Mouse (Mus musculus): ENCODE results near the gene Polr2g. TPM values are rescaled to one million over a fixed set of nuclear protein-coding genes. Genes with fewer than 3 reads are reported as not detected.

The Polr2g gene
- polyA plus RNA-seq, 1 experiment from 2014 or later, result 56.4 TPM

- H3K36me3 ChIP-seq (ENCODE audit: control insufficient read depth, insufficient read depth), result peaks cover 29% of the 10 kb centered on the region
Observed at GRCm38 (mm10) chr19:8756635-8757387, 41.6 kb downstream of the Polr2g start, which contains the start of gene Nxf1. Nxf1 (plus strand) TSS chr19:8757073.

GRCm38 (mm10) chr19:8755652-8756051, 42.7 kb downstream of the Polr2g start:
- Histone ChIP-seq H3K4me2 (ENCODE audit: low read depth, low read length) (peak overlapping the region; percentile 80), H3K9ac (ENCODE audit: low read depth, low read length) (peak overlapping the region; percentile 90), H3K9me3 (replicated peaks; ENCODE audit: control insufficient read depth, low read length) (no peaks in the 10 kb centered on the region), H3K27ac (ENCODE audit: low read length) (peak overlapping the region; percentile 95; the same call in 1 of the 2 replicates), H3K27me3 (ENCODE audit: control insufficient read depth, insufficient read depth, low read depth, low read length) (no peaks in the 10 kb centered on the region), H3K36me3 (ENCODE audit: control insufficient read depth, insufficient read depth) (peaks cover 39% of the 10 kb centered on the region), H3K4me1 (ENCODE audit: control insufficient read depth, low read depth, low read length) (peaks cover 25% of the 10 kb centered on the region), H3K4me3 (ENCODE audit: low read depth, low read length) (peak overlapping the region; percentile 98)
- 30% methylated on average over 3 of the region's 3 CpGs for WGBS (ENCODE audit: insufficient replicate concordance)
- no peak for ATAC-seq (ENCODE audit: low read depth)

More at GRCm38 (mm10) chr19:8756635-8757387, 41.6 kb downstream of the Polr2g start, which contains the start of gene Nxf1:
- Histone ChIP-seq H3K4me2 (ENCODE audit: low read depth, low read length) (peak within 1 kb of the TSS; percentile 80), H3K27me3 (ENCODE audit: control insufficient read depth, insufficient read depth, low read depth, low read length) (no peaks in the 10 kb centered on the region), H3K27ac (ENCODE audit: low read length) (peak within 1 kb of the TSS; percentile 95), H3K4me1 (ENCODE audit: control insufficient read depth, low read depth, low read length) (peaks cover 25% of the 10 kb centered on the region), H3K9me3 (replicated peaks; ENCODE audit: control insufficient read depth, low read length) (no peaks in the 10 kb centered on the region), H3K9ac (ENCODE audit: low read depth, low read length) (peak within 1 kb of the TSS; percentile 99), H3K4me3 (ENCODE audit: low read depth, low read length) (peak within 1 kb of the TSS; percentile 98)
- peak; percentile 95 for ATAC-seq (ENCODE audit: low read depth)
- under 1% methylated on average over 75 of the region's 75 CpGs for WGBS (ENCODE audit: insufficient replicate concordance)

GRCm38 (mm10) chr19:8747368-8747767, 51.0 kb downstream of the Polr2g start:
- Histone ChIP-seq H3K9me3 (replicated peaks; ENCODE audit: control insufficient read depth, low read length) (no peaks in the 10 kb centered on the region), H3K27me3 (ENCODE audit: control insufficient read depth, insufficient read depth, low read depth, low read length) (no peaks in the 10 kb centered on the region), H3K4me1 (ENCODE audit: control insufficient read depth, low read depth, low read length) (peaks cover 9% of the 10 kb centered on the region), H3K27ac (ENCODE audit: low read length) (no peak overlapping the region), H3K36me3 (ENCODE audit: control insufficient read depth, insufficient read depth) (peaks cover 79% of the 10 kb centered on the region), H3K4me2 (ENCODE audit: low read depth, low read length) (no peak overlapping the region), H3K4me3 (ENCODE audit: low read depth, low read length) (no peak overlapping the region), H3K9ac (ENCODE audit: low read depth, low read length) (no peak overlapping the region)
- no peak for ATAC-seq (ENCODE audit: low read depth)
- 63% methylated on average over 2 of the region's 2 CpGs for WGBS (ENCODE audit: insufficient replicate concordance)

- Histone ChIP-seq H3K4me1 (ENCODE audit: control insufficient read depth, low read depth, low read length) (peaks cover 16% of the 10 kb centered on the region), H3K36me3 (ENCODE audit: control insufficient read depth, insufficient read depth) (peaks cover 63% of the 10 kb centered on the region), H3K9me3 (replicated peaks; ENCODE audit: control insufficient read depth, low read length) (no peaks in the 10 kb centered on the region), H3K27me3 (ENCODE audit: control insufficient read depth, insufficient read depth, low read depth, low read length) (no peaks in the 10 kb centered on the region), H3K4me2 (ENCODE audit: low read depth, low read length) (no peak overlapping the region), H3K9ac (ENCODE audit: low read depth, low read length) (no peak overlapping the region), H3K27ac (ENCODE audit: low read length) (no peak overlapping the region), H3K4me3 (ENCODE audit: low read depth, low read length) (no peak overlapping the region)
- WGBS (ENCODE audit: insufficient replicate concordance), result 81% methylated on average over 1 of the region's 1 CpGs
- no peak for ATAC-seq (ENCODE audit: low read depth)
Observed at GRCm38 (mm10) chr19:8745382-8745781, 53.0 kb downstream of the Polr2g start.

Other genes starting within 250 kb of the Polr2g start
- 2.4 and 2.6 TPM in 2 replicates for gene Slc22a8, start 207.3 kb downstream of the Polr2g start, polyA plus RNA-seq (2015; fragmentation: Nextera tagmentation; extraction: Ambion mirVana)
- gene Slc22a6, start 180.5 kb downstream of the Polr2g start, polyA plus RNA-seq (2015; fragmentation: Nextera tagmentation; extraction: Ambion mirVana), result 0.02 TPM in 1 of 2 replicates, not detected in the other
- 0.02 TPM in 1 of 2 replicates, not detected in the other for gene Chrm1, start 134.8 kb downstream of the Polr2g start, polyA plus RNA-seq (2015; fragmentation: Nextera tagmentation; extraction: Ambion mirVana)
- gene Slc3a2, start 75.2 kb downstream of the Polr2g start, polyA plus RNA-seq (2015; fragmentation: Nextera tagmentation; extraction: Ambion mirVana), result 133 and 137 TPM in 2 replicates
- gene Wdr74, start 62.8 kb downstream of the Polr2g start, polyA plus RNA-seq (2015; fragmentation: Nextera tagmentation; extraction: Ambion mirVana), result 40.0 and 48.3 TPM in 2 replicates
- gene 1700092M07Rik, start 57.9 kb downstream of the Polr2g start, polyA plus RNA-seq (2015; fragmentation: Nextera tagmentation; extraction: Ambion mirVana), result 0.45 and 0.63 TPM in 2 replicates
- 57.8 and 59.8 TPM in 2 replicates for gene Stx5a, start 57.2 kb downstream of the Polr2g start, polyA plus RNA-seq (2015; fragmentation: Nextera tagmentation; extraction: Ambion mirVana)
- gene Nxf1, start 41.5 kb downstream of the Polr2g start, polyA plus RNA-seq (2015; fragmentation: Nextera tagmentation; extraction: Ambion mirVana), result 77.8 and 87.7 TPM in 2 replicates
- gene Tmem223, start 27.6 kb downstream of the Polr2g start, polyA plus RNA-seq (2015; fragmentation: Nextera tagmentation; extraction: Ambion mirVana), result 48.1 and 50.9 TPM in 2 replicates
- 90.9 and 93.7 TPM in 2 replicates for gene Tmem179b, start 24.1 kb downstream of the Polr2g start, polyA plus RNA-seq (2015; fragmentation: Nextera tagmentation; extraction: Ambion mirVana)
- 10.0 and 11.0 TPM in 2 replicates for gene Taf6l, start 12.2 kb downstream of the Polr2g start, polyA plus RNA-seq (2015; fragmentation: Nextera tagmentation; extraction: Ambion mirVana)
- 1.0 and 1.5 TPM in 2 replicates for gene Zbtb3, start 4.0 kb upstream of the Polr2g start, polyA plus RNA-seq (2015; fragmentation: Nextera tagmentation; extraction: Ambion mirVana)
- 21.6 and 22.9 TPM in 2 replicates for gene Ttc9c, start 20.8 kb upstream of the Polr2g start, polyA plus RNA-seq (2015; fragmentation: Nextera tagmentation; extraction: Ambion mirVana)
- 1.8 and 2.1 TPM in 2 replicates for gene Hnrnpul2, start 21.4 kb upstream of the Polr2g start, polyA plus RNA-seq (2015; fragmentation: Nextera tagmentation; extraction: Ambion mirVana)
- gene AC129217.1, start 31.2 kb upstream of the Polr2g start, polyA plus RNA-seq (2015; fragmentation: Nextera tagmentation; extraction: Ambion mirVana), result not detected in 2 replicates
- gene Bscl2, start 38.9 kb upstream of the Polr2g start, polyA plus RNA-seq (2015; fragmentation: Nextera tagmentation; extraction: Ambion mirVana), result 27.1 and 29.3 TPM in 2 replicates
- gene Gng3, start 40.6 kb upstream of the Polr2g start, polyA plus RNA-seq (2015; fragmentation: Nextera tagmentation; extraction: Ambion mirVana), result 0.22 and 0.51 TPM in 2 replicates
- 0.06 and 0.35 TPM in 2 replicates for gene Lrrn4cl, start 52.2 kb upstream of the Polr2g start, polyA plus RNA-seq (2015; fragmentation: Nextera tagmentation; extraction: Ambion mirVana)
- 90.5 and 92.7 TPM in 2 replicates for gene Ubxn1, start 72.9 kb upstream of the Polr2g start, polyA plus RNA-seq (2015; fragmentation: Nextera tagmentation; extraction: Ambion mirVana)
- gene Uqcc3, start 82.3 kb upstream of the Polr2g start, polyA plus RNA-seq (2015; fragmentation: Nextera tagmentation; extraction: Ambion mirVana), result 27.9 and 29.6 TPM in 2 replicates
- 29.6 and 41.8 TPM in 2 replicates for gene Lbhd1, start 85.2 kb upstream of the Polr2g start, polyA plus RNA-seq (2015; fragmentation: Nextera tagmentation; extraction: Ambion mirVana)
- gene Gm49403, start 85.4 kb upstream of the Polr2g start, polyA plus RNA-seq (2015; fragmentation: Nextera tagmentation; extraction: Ambion mirVana), result not detected in 2 replicates
- 38.6 and 43.2 TPM in 2 replicates for gene 1810009A15Rik, start 90.3 kb upstream of the Polr2g start, polyA plus RNA-seq (2015; fragmentation: Nextera tagmentation; extraction: Ambion mirVana)
- gene Gm49416, start 90.3 kb upstream of the Polr2g start, polyA plus RNA-seq (2015; fragmentation: Nextera tagmentation; extraction: Ambion mirVana), result not detected in 2 replicates
- 18.3 and 21.1 TPM in 2 replicates for gene Ints5, start 94.4 kb upstream of the Polr2g start, polyA plus RNA-seq (2015; fragmentation: Nextera tagmentation; extraction: Ambion mirVana)
- gene Ganab, start 99.5 kb upstream of the Polr2g start, polyA plus RNA-seq (2015; fragmentation: Nextera tagmentation; extraction: Ambion mirVana), result 50.3 and 50.8 TPM in 2 replicates
- gene B3gat3, start 121.8 kb upstream of the Polr2g start, polyA plus RNA-seq (2015; fragmentation: Nextera tagmentation; extraction: Ambion mirVana), result 19.8 and 20.5 TPM in 2 replicates
- 2.4 and 2.6 TPM in 2 replicates for gene Rom1, start 130.8 kb upstream of the Polr2g start, polyA plus RNA-seq (2015; fragmentation: Nextera tagmentation; extraction: Ambion mirVana)
- gene Eml3, start 131.0 kb upstream of the Polr2g start, polyA plus RNA-seq (2015; fragmentation: Nextera tagmentation; extraction: Ambion mirVana), result 11.4 and 12.8 TPM in 2 replicates
- 73.9 and 82.3 TPM in 2 replicates for gene Mta2, start 143.3 kb upstream of the Polr2g start, polyA plus RNA-seq (2015; fragmentation: Nextera tagmentation; extraction: Ambion mirVana)
- 12.6 and 12.9 TPM in 2 replicates for gene Tut1, start 155.3 kb upstream of the Polr2g start, polyA plus RNA-seq (2015; fragmentation: Nextera tagmentation; extraction: Ambion mirVana)
- gene Eef1g, start 168.5 kb upstream of the Polr2g start, polyA plus RNA-seq (2015; fragmentation: Nextera tagmentation; extraction: Ambion mirVana), result 153 and 172 TPM in 2 replicates
- gene Ahnak, start 190.7 kb upstream of the Polr2g start, polyA plus RNA-seq (2015; fragmentation: Nextera tagmentation; extraction: Ambion mirVana), result 3.1 TPM in 2 replicates